In genomic region chr2:30473431-30474031, GRCm38 (mm10) we compare ENCODE assay signal across 8 mouse cellular contexts. TPM values are rescaled to one million over a fixed set of nuclear protein-coding genes. Genes with fewer than 3 reads are reported as not detected.
DNase-seq lines count a peak whose midpoint lies in the region; ATAC-seq and TF ChIP-seq lines count a peak whose summit lies in the region.

No protein-coding gene starts in this region.

- no peak for ATAC-seq in heart, embryonic 13.5 days (ENCODE audit: extremely low read depth, insufficient number of reproducible peaks, low FRiP score, low TSS enrichment)
- ATAC-seq in embryonic facial prominence, embryonic 12.5 days (ENCODE audit: insufficient number of reproducible peaks, insufficient read depth, low FRiP score, low TSS enrichment): peak; percentile 11; the same call in 1 of the 2 replicates
- ATAC-seq in intestine, postnatal 0 days: peak; percentile 28
- peak; percentile 10; the same call in 1 of the 2 replicates for ATAC-seq in lung, embryonic 15.5 days (ENCODE audit: borderline replicate concordance, extremely low read depth, low FRiP score, low TSS enrichment)

- H3K4me1 ChIP-seq in heart, embryonic 13.5 days: peaks cover 33% of the 10 kb centered on the region
- peaks cover 11% of the 10 kb centered on the region for H3K4me1 ChIP-seq in ES-Bruce4 (ENCODE audit: control insufficient read depth, insufficient read depth, low read length)
- peaks cover 22% of the 10 kb centered on the region for H3K4me1 ChIP-seq in embryonic facial prominence, embryonic 12.5 days
- H3K4me1 ChIP-seq in intestine, postnatal 0 days (replicated peaks; ENCODE audit: control insufficient read depth, insufficient read depth, low read length): peaks cover 5% of the 10 kb centered on the region; the same call in 1 of the 2 replicates
- H3K4me1 ChIP-seq in lung, embryonic 15.5 days: peaks cover 26% of the 10 kb centered on the region

- H3K9me3 ChIP-seq in heart, embryonic 13.5 days: no peaks in the 10 kb centered on the region
- no peaks in the 10 kb centered on the region for H3K9me3 ChIP-seq in ES-Bruce4 (replicated peaks; ENCODE audit: control insufficient read depth, insufficient read depth, low read length, poor library complexity, severe bottlenecking)
- H3K9me3 ChIP-seq in embryonic facial prominence, embryonic 12.5 days: no peaks in the 10 kb centered on the region
- no peaks in the 10 kb centered on the region for H3K9me3 ChIP-seq in intestine, postnatal 0 days (ENCODE audit: control insufficient read depth)
- no peaks in the 10 kb centered on the region for H3K9me3 ChIP-seq in lung, embryonic 15.5 days

- H3K4me2 ChIP-seq in heart, embryonic 13.5 days: peak overlapping the region; percentile 88
- peak overlapping the region; percentile 98 for H3K4me2 ChIP-seq in embryonic facial prominence, embryonic 12.5 days (replicated peaks)
- H3K4me2 ChIP-seq in intestine, postnatal 0 days (replicated peaks; ENCODE audit: low read depth): peak overlapping the region; percentile 98
- H3K4me2 ChIP-seq in lung, embryonic 15.5 days: peak overlapping the region; percentile 98

- WGBS in heart, embryonic 13.5 days: under 1% methylated on average over 55 of the region's 80 CpGs
- under 1% methylated on average over 51 of the region's 80 CpGs for WGBS in embryonic facial prominence, embryonic 12.5 days
- under 1% methylated on average over 59 of the region's 80 CpGs for WGBS in intestine, postnatal 0 days
- WGBS in lung, embryonic 15.5 days: under 1% methylated on average over 59 of the region's 80 CpGs

- H3K9ac ChIP-seq in heart, embryonic 13.5 days: peak overlapping the region; percentile 99
- peak overlapping the region; percentile 80 for H3K9ac ChIP-seq in ES-Bruce4 (ENCODE audit: low read depth, poor library complexity, severe bottlenecking)
- H3K9ac ChIP-seq in embryonic facial prominence, embryonic 12.5 days: peak overlapping the region; percentile 100
- H3K9ac ChIP-seq in intestine, postnatal 0 days (ENCODE audit: low read depth, low read length): peak overlapping the region; percentile 81
- H3K9ac ChIP-seq in lung, embryonic 15.5 days: peak overlapping the region; percentile 96

- peak overlapping the region; percentile 94 for H3K27ac ChIP-seq in heart, embryonic 13.5 days (replicated peaks)
- H3K27ac ChIP-seq in ES-Bruce4 (ENCODE audit: insufficient read depth, low read length): no peak overlapping the region
- H3K27ac ChIP-seq in embryonic facial prominence, embryonic 12.5 days: peak overlapping the region; percentile 98
- H3K27ac ChIP-seq in intestine, postnatal 0 days (ENCODE audit: low read depth, low read length): peak overlapping the region; percentile 84
- peak overlapping the region; percentile 97 for H3K27ac ChIP-seq in lung, embryonic 15.5 days

- peaks cover 21% of the 10 kb centered on the region for H3K27me3 ChIP-seq in heart, embryonic 13.5 days (replicated peaks)
- no peaks in the 10 kb centered on the region for H3K27me3 ChIP-seq in ES-Bruce4 (ENCODE audit: control insufficient read depth, insufficient read depth, low read length, poor library complexity, severe bottlenecking)
- no peaks in the 10 kb centered on the region for H3K27me3 ChIP-seq in embryonic facial prominence, embryonic 12.5 days
- H3K27me3 ChIP-seq in intestine, postnatal 0 days (replicated peaks; ENCODE audit: control insufficient read depth, insufficient read depth, low read length): no peaks in the 10 kb centered on the region
- no peaks in the 10 kb centered on the region for H3K27me3 ChIP-seq in lung, embryonic 15.5 days

- H3K4me3 ChIP-seq in heart, embryonic 13.5 days: peak overlapping the region; percentile 84
- H3K4me3 ChIP-seq in ES-Bruce4 (ENCODE audit: low read depth, low read length): peak overlapping the region; percentile 96
- peak overlapping the region; percentile 97 for H3K4me3 ChIP-seq in embryonic facial prominence, embryonic 12.5 days
- peak overlapping the region; percentile 81 for H3K4me3 ChIP-seq in intestine, postnatal 0 days (ENCODE audit: low read depth, low read length)
- peak overlapping the region; percentile 86 for H3K4me3 ChIP-seq in lung, embryonic 15.5 days

- DNase-seq in heart, adult 8-10 months (ENCODE audit: low spot score): no peak
- DNase-seq in spleen, postnatal 14 days (ENCODE audit: low spot score in 2 of 2): peak; percentile 15 to 31
- DNase-seq in layer of hippocampus, postnatal 36 days: no peak

- TF ChIP-seq POLR2A in ES-Bruce4 (IDR thresholded peaks at IDR 0.05; ENCODE audit: insufficient read depth, low read length): no peak

- TF ChIP-seq EP300 in ES-Bruce4 (IDR thresholded peaks at IDR 0.05; ENCODE audit: insufficient read depth, low read depth, low read length): no peak

- no peak for TF ChIP-seq CTCF in ES-Bruce4 (IDR thresholded peaks at IDR 0.05; ENCODE audit: low read depth, low read length)
- no peak for TF ChIP-seq CTCF in intestine, postnatal 0 days (IDR thresholded peaks at IDR 0.05; ENCODE audit: low read depth)

- no peaks in the 10 kb centered on the region for H3K36me3 ChIP-seq in heart, embryonic 13.5 days
- no peaks in the 10 kb centered on the region for H3K36me3 ChIP-seq in ES-Bruce4 (ENCODE audit: control insufficient read depth, insufficient read depth, low read length, poor library complexity, severe bottlenecking)
- H3K36me3 ChIP-seq in embryonic facial prominence, embryonic 12.5 days: no peaks in the 10 kb centered on the region
- no peaks in the 10 kb centered on the region for H3K36me3 ChIP-seq in intestine, postnatal 0 days (ENCODE audit: control insufficient read depth, insufficient read depth)
- no peaks in the 10 kb centered on the region for H3K36me3 ChIP-seq in lung, embryonic 15.5 days

RNA-seq across cellular contexts. Expression of gene Ier5l, which starts 0.5 kb away (rescaled TPM):
- 0.96 and 1.0 TPM in 2 replicates for polyA plus RNA-seq in heart, embryonic 13.5 days (2015; fragmentation: Nextera tagmentation; extraction: Ambion mirVana)
- 1 to 10 TPM; 2.4 to 5.0 (median 4.3) TPM for total RNA-seq in heart, adult 8-10 months (2022)
- 5.3 and 6.2 TPM in 2 replicates for polyA plus RNA-seq in ES-Bruce4 (2011; ENCODE audit: insufficient read depth, insufficient read length, low read depth, missing spikeins)
- polyA plus RNA-seq in embryonic facial prominence, embryonic 12.5 days (2016; fragmentation: Nextera tagmentation; extraction: Ambion mirVana): 4.2 and 4.5 TPM in 2 replicates
- polyA plus RNA-seq in intestine, postnatal 0 days (2015; fragmentation: Nextera tagmentation; extraction: Ambion mirVana): 1.6 and 2.2 TPM in 2 replicates
- polyA plus RNA-seq in lung, embryonic 15.5 days (2015; fragmentation: Nextera tagmentation; extraction: Ambion mirVana): 2.0 and 2.8 TPM in 2 replicates
- 10 to 100 TPM; 10.4 to 12.7 TPM for total RNA-seq in layer of hippocampus, postnatal 36 days (2021)

RNA-seq across cellular contexts. Expression of gene Ptpa, which starts 57.7 kb away (rescaled TPM):
- polyA plus RNA-seq in heart, embryonic 13.5 days (2015; fragmentation: Nextera tagmentation; extraction: Ambion mirVana): 100.0 and 109 TPM in 2 replicates
- 100 to 1,000 TPM in 1 of 4 experiments, 10 to 100 TPM in 3; 74.6 to 100 (median 83.0) TPM for total RNA-seq in heart, adult 8-10 months (2022)
- polyA plus RNA-seq in ES-Bruce4 (2011; ENCODE audit: insufficient read depth, insufficient read length, low read depth, missing spikeins): 83.1 and 91.6 TPM in 2 replicates
- polyA plus RNA-seq in embryonic facial prominence, embryonic 12.5 days (2016; fragmentation: Nextera tagmentation; extraction: Ambion mirVana): 140 and 145 TPM in 2 replicates
- 70.9 and 71.4 TPM in 2 replicates for polyA plus RNA-seq in intestine, postnatal 0 days (2015; fragmentation: Nextera tagmentation; extraction: Ambion mirVana)
- 164 and 165 TPM in 2 replicates for polyA plus RNA-seq in lung, embryonic 15.5 days (2015; fragmentation: Nextera tagmentation; extraction: Ambion mirVana)
- 100 to 1,000 TPM; 166 to 168 TPM for total RNA-seq in layer of hippocampus, postnatal 36 days (2021)

RNA-seq across cellular contexts. Expression of gene Crat, which starts 57.9 kb away (rescaled TPM):
- polyA plus RNA-seq in heart, embryonic 13.5 days (2015; fragmentation: Nextera tagmentation; extraction: Ambion mirVana): 74.5 and 76.8 TPM in 2 replicates
- total RNA-seq in heart, adult 8-10 months (2022): 100 to 1,000 TPM; 490 to 636 (median 559) TPM
- 8.9 and 12.3 TPM in 2 replicates for polyA plus RNA-seq in ES-Bruce4 (2011; ENCODE audit: insufficient read depth, insufficient read length, low read depth, missing spikeins)
- 23.8 and 26.9 TPM in 2 replicates for polyA plus RNA-seq in embryonic facial prominence, embryonic 12.5 days (2016; fragmentation: Nextera tagmentation; extraction: Ambion mirVana)
- 46.1 and 46.4 TPM in 2 replicates for polyA plus RNA-seq in intestine, postnatal 0 days (2015; fragmentation: Nextera tagmentation; extraction: Ambion mirVana)
- polyA plus RNA-seq in lung, embryonic 15.5 days (2015; fragmentation: Nextera tagmentation; extraction: Ambion mirVana): 32.0 and 34.1 TPM in 2 replicates
- total RNA-seq in layer of hippocampus, postnatal 36 days (2021): 10 to 100 TPM; 42.5 to 46.1 TPM

Comparison
In these comparisons a context has a peak if more than half of its experiments do, and no peak if none do; other contexts are left out.
1. DNase-seq: peak in spleen, postnatal 14 days (2 of 2); none in heart, adult 8-10 months (single experiment) and layer of hippocampus, postnatal 36 days (0 of 2).
2. Peak in every context shown above with its lines, with median percentiles within 50 percentile points of each other: H3K4me2 ChIP-seq, H3K4me3 ChIP-seq and H3K9ac ChIP-seq.